Mouse (Mus musculus) hindbrain, embryonic 16.5 days (tissue): ENCODE measurements around the gene Lemd2. TPM values are rescaled to one million over a fixed set of nuclear protein-coding genes. Genes with fewer than 3 reads are reported as not detected.

Experiments used
- ATAC-seq: fragments of 200-750 bp; cut with Nextera tagmentation; 2 replicates; pipeline ENCODE4 v1.8.0; 2017; ENCODE audit warnings: moderate TSS enrichment, moderate library complexity
- H3K27ac ChIP-seq: fragments of 300-500 bp; sonication (generic); 2 replicates; pipeline ENCODE4 v1.5.1; 2014; ENCODE audit warnings: low read depth, mild to moderate bottlenecking, control low read depth, low read length, moderate library complexity
- H3K27me3 ChIP-seq: fragments of 300-500 bp; sonication (generic); replicated peaks from 2 replicates; pipeline ENCODE4 v1.6.1; 2014; ENCODE audit warnings: low read length; ENCODE audit not compliant: control insufficient read depth, insufficient read depth
- H3K36me3 ChIP-seq: fragments of 300-500 bp; sonication (generic); 2 replicates; pipeline ENCODE4 v1.6.1; 2014; ENCODE audit warnings: mild to moderate bottlenecking, low read length, moderate library complexity, mixed read lengths; ENCODE audit not compliant: control insufficient read depth, insufficient read depth
- H3K4me1 ChIP-seq: fragments of 300-500 bp; sonication (generic); 2 replicates; pipeline ENCODE4 v1.6.1; 2014; ENCODE audit warnings: low read depth, low read length; ENCODE audit not compliant: control insufficient read depth, insufficient read depth
- H3K4me2 ChIP-seq: fragments of 300-500 bp; sonication (generic); 2 replicates; pipeline ENCODE4 v1.6.1; 2014; ENCODE audit warnings: mild to moderate bottlenecking, low read length, control low read depth, moderate library complexity
- H3K4me3 ChIP-seq: fragments of 300-500 bp; sonication (generic); 2 replicates; pipeline ENCODE4 v1.5.1; 2014; ENCODE audit warnings: mild to moderate bottlenecking, low read length, control low read depth, moderate library complexity
- H3K9ac ChIP-seq: fragments of 300-500 bp; sonication (generic); 2 replicates; pipeline ENCODE4 v1.6.1; 2014; ENCODE audit warnings: low read depth, mild to moderate bottlenecking, control low read depth, low read length, moderate library complexity
- H3K9me3 ChIP-seq: fragments of 300-500 bp; sonication (generic); 2 replicates; pipeline ENCODE4 v1.6.1; 2014; ENCODE audit warnings: mild to moderate bottlenecking, low read length, moderate library complexity; ENCODE audit not compliant: control insufficient read depth
- WGBS: fragments of 180-500 bp; shearing (Covaris S2); extraction: QIAGEN DNeasy Blood & Tissue Kit; methylation state at CpG from one replicate; pipeline ENCODE4 v1.1.7; 2014; 5-methylcytosine and 5-hydroxymethylcytosine counted together
- polyA plus RNA-seq: library from polyadenylated mRNA; unstranded; fragments of >200 nt; fragmentation: Nextera tagmentation; extraction: Ambion mirVana; gene quantifications from 2 replicates; pipeline ENCODE4 v1.2.1, GENCODE M21; 2015

The Lemd2 gene
- polyA plus RNA-seq, 1 experiment from 2014 or later, result 11.1 TPM

DNA sequence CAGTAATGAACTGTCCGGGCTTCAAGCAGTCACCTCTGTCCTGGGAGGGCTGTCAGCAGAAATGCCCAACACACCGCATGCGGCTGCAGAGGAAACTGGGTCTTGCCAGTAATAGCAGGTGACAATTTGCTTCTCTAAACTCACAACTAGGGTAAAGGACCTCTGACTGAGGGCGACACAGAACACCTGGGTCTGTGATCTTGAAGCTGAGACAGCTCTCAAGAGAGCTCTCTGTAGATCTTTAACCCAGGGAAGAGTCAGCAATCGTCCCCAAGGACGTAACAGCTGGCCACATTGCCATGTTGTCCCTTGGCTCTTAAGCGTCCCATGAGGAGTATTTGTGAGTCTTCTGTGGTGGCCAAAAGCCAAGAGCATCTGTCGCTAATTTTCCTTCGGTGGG lies 31.8 kb downstream of the Lemd2 start:
- Histone ChIP-seq H3K27me3 (no peaks in the 10 kb centered on the region), H3K9me3 (no peaks in the 10 kb centered on the region), H3K9ac (no peak overlapping the region), H3K4me1 (peaks cover 14% of the 10 kb centered on the region), H3K27ac (no peak overlapping the region), H3K4me2 (no peak overlapping the region), H3K4me3 (no peak overlapping the region), H3K36me3 (no peaks in the 10 kb centered on the region)
- WGBS, result 77% methylated on average over 9 of the region's 9 CpGs
- ATAC-seq, result no peak

DNA sequence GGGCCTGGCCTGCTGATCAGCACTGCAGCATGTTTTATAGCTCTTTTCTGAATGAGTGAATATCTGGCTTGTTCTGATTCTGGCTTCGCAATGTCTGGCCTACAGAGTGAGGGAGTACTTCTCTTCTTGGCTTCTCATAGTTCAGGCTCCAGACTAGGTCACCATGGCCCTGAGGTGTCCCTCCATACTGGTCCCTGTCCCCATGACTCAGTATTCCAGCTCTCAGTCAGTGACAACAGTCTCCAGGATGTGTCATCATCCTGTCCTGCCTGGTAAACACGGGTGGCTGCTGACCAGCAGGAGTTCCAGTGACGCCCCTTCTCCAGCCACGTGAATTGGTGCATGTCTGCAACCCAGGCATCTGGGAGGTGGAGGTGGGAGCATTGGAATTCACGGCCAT lies 33.1 kb downstream of the Lemd2 start:
- Histone ChIP-seq H3K4me1 (peaks cover 13% of the 10 kb centered on the region), H3K4me3 (no peak overlapping the region), H3K9me3 (no peaks in the 10 kb centered on the region), H3K4me2 (no peak overlapping the region), H3K9ac (no peak overlapping the region), H3K36me3 (no peaks in the 10 kb centered on the region), H3K27ac (no peak overlapping the region), H3K27me3 (no peaks in the 10 kb centered on the region)
- 79% methylated on average over 5 of the region's 5 CpGs for WGBS
- no peak for ATAC-seq

- no peak overlapping the region for H3K4me2 ChIP-seq
- 76% methylated on average over 11 of the region's 11 CpGs for WGBS
- no peak overlapping the region for H3K4me3 ChIP-seq
- H3K4me1 ChIP-seq, result peaks cover 3% of the 10 kb centered on the region; the same call in 1 of the 2 replicates
- no peak overlapping the region for H3K9ac ChIP-seq
- ATAC-seq, result no peak
- no peaks in the 10 kb centered on the region for H3K36me3 ChIP-seq
- H3K27ac ChIP-seq, result no peak overlapping the region
- no peaks in the 10 kb centered on the region for H3K9me3 ChIP-seq
- H3K27me3 ChIP-seq, result no peaks in the 10 kb centered on the region
Observed at GRCm38 (mm10) chr17:27169952-27170695, 34.1 kb downstream of the Lemd2 start.

DNA sequence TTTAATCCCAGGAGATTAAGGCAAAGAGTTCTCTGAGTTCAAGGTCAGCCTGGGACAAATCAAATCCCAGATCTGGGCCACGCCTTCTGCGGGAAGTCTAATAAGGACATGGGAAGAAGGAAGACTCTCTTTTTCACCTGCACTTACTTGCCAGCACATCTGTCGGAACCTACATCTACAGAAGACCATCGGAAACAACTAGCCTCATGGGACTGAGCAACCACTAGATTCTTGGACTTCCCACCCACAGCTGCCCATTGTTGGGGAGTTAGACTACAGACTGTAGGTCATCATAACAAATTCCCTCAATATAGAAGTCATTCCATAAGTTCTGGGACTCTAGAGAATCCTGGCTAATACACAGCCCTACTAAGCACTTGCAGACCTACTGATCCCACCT lies 35.7 kb downstream of the Lemd2 start:
- no peak overlapping the region for H3K4me3 ChIP-seq
- no peak for ATAC-seq
- WGBS, result 97% methylated on average over 4 of the region's 4 CpGs

GRCm38 (mm10) chr17:27167545-27167944 lies 36.7 kb downstream of the Lemd2 start, which contains the start of gene Ip6k3:
TSS of gene Ip6k3 (minus strand) at chr17:27167795.
- no peak within 1 kb of the TSS for H3K9ac ChIP-seq
- H3K36me3 ChIP-seq, result no peaks in the 10 kb centered on the region
- 49% methylated on average over 4 of the region's 4 CpGs for WGBS
- no peak within 1 kb of the TSS for H3K4me2 ChIP-seq
- no peaks in the 10 kb centered on the region for H3K27me3 ChIP-seq
- H3K4me3 ChIP-seq, result no peak within 1 kb of the TSS
- no peak for ATAC-seq
- no peaks in the 10 kb centered on the region for H3K9me3 ChIP-seq
- H3K4me1 ChIP-seq, result peaks cover 3% of the 10 kb centered on the region; the same call in 1 of the 2 replicates
- no peak within 1 kb of the TSS for H3K27ac ChIP-seq

More for the DNA sequence above, 35.7 kb downstream of the Lemd2 start:
- no peak overlapping the region for H3K27ac ChIP-seq
- H3K36me3 ChIP-seq, result no peaks in the 10 kb centered on the region
- H3K4me1 ChIP-seq, result peaks cover 3% of the 10 kb centered on the region; the same call in 1 of the 2 replicates
- H3K4me2 ChIP-seq, result no peak overlapping the region
- no peak overlapping the region for H3K9ac ChIP-seq
- no peaks in the 10 kb centered on the region for H3K27me3 ChIP-seq
- no peaks in the 10 kb centered on the region for H3K9me3 ChIP-seq

GRCm38 (mm10) chr17:27166901-27167300 lies 37.4 kb downstream of the Lemd2 start:
- WGBS, result 72% methylated on average over 6 of the region's 6 CpGs
- no peaks in the 10 kb centered on the region for H3K9me3 ChIP-seq
- no peak overlapping the region for H3K4me3 ChIP-seq
- peaks cover 3% of the 10 kb centered on the region; the same call in 1 of the 2 replicates for H3K4me1 ChIP-seq
- H3K27ac ChIP-seq, result no peak overlapping the region
- no peaks in the 10 kb centered on the region for H3K36me3 ChIP-seq
- no peak overlapping the region for H3K4me2 ChIP-seq
- ATAC-seq, result no peak
- no peak overlapping the region for H3K9ac ChIP-seq
- H3K27me3 ChIP-seq, result no peaks in the 10 kb centered on the region

DNA sequence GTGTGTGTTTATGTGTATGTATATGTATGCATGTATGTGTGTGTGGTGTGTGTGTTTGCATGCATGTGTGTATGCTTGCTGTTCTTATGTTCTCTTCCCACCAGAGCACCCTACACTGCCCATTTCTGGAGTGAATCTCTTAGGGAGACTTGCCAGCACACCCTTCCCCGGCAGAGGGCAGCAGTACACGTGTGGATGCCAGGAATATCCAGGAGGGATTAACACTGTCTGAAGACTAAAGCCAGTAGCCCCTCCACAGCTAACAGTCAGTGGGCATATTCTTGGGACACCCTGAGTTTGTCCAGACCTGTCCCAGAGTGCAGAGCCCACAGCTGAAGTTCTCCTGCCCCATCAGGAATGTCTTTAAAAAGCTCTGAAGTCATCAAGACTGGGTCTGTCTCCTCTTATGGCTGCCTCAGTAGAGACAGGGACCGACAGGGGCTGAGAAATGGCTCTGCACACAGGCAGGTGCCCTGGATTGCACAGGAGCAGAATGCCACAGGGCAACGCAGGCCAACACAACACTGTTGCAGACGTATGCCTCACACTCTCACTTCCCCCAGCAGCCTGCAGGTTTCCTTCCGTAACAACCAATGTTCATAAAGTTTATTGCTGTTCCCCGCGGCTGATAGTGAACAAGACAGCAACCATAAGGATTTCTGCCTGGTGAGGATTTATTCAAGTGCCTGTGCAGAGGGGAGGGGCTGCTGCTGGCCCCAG lies 39.1 kb downstream of the Lemd2 start:
- no peaks in the 10 kb centered on the region for H3K36me3 ChIP-seq
- H3K4me1 ChIP-seq, result peaks cover 3% of the 10 kb centered on the region; the same call in 1 of the 2 replicates
- no peak overlapping the region; the same call in 1 of the 2 replicates for H3K9ac ChIP-seq
- no peak overlapping the region for H3K4me3 ChIP-seq
- no peak overlapping the region for H3K4me2 ChIP-seq
- no peak overlapping the region for H3K27ac ChIP-seq
- WGBS, result 59% methylated on average over 8 of the region's 8 CpGs
- peak; percentile 72; the same call in 1 of the 2 replicates for ATAC-seq
- no peaks in the 10 kb centered on the region for H3K27me3 ChIP-seq
- H3K9me3 ChIP-seq, result no peaks in the 10 kb centered on the region

GRCm38 (mm10) chr17:27160905-27161304 lies 43.4 kb downstream of the Lemd2 start:
- H3K27me3 ChIP-seq, result no peaks in the 10 kb centered on the region
- no peak overlapping the region for H3K4me2 ChIP-seq
- H3K4me3 ChIP-seq, result no peak overlapping the region
- ATAC-seq, result no peak
- H3K36me3 ChIP-seq, result no peaks in the 10 kb centered on the region
- no peak overlapping the region for H3K27ac ChIP-seq
- no peak overlapping the region for H3K9ac ChIP-seq
- WGBS, result 79% methylated on average over 4 of the region's 4 CpGs
- no peaks in the 10 kb centered on the region for H3K4me1 ChIP-seq
- H3K9me3 ChIP-seq, result no peaks in the 10 kb centered on the region

DNA sequence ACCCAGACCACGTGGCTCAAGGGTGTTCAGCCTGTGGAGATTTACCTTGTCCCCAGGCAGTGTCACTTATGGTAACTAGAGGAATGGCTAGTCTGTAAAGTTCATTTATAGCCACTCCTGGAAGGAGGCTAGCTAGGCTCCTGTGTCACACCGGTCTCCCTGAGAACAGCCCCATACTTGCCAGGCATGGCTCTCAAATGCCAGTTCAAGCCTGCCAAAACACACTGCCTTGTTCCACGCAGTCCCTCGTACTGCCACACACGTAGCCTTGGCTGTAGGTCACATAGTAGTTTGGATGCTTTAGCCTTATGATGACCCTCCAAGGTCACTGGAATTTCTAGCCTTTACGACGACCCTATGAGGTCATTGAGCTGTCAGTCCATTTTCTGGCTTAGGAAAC lies 45.1 kb downstream of the Lemd2 start:
- Histone ChIP-seq H3K9me3 (no peaks in the 10 kb centered on the region), H3K4me2 (no peak overlapping the region), H3K4me1 (0 out of 2 replicates have a peak, but pooled peaks cover 1% of the 10 kb centered on the region), H3K36me3 (no peaks in the 10 kb centered on the region), H3K27me3 (no peaks in the 10 kb centered on the region), H3K4me3 (no peak overlapping the region), H3K27ac (no peak overlapping the region), H3K9ac (no peak overlapping the region)
- WGBS, result 86% methylated on average over 7 of the region's 7 CpGs
- no peak for ATAC-seq
